In genomic region chr10:61385174-61385573, GRCm38 (mm10) we compare ENCODE assay signal across 18 mouse cellular contexts. TPM values are rescaled to one million over a fixed set of nuclear protein-coding genes. Genes with fewer than 3 reads are reported as not detected.
"Had no signal": no experiment of that assay in that cellular context is flagged by ENCODE, and none has a peak within 500 bp of the region (broad histone marks: within the 10 kb centered on the region; RNA-seq: fewer than 3 reads in every experiment).

No protein-coding gene starts in this region.

- ATAC-seq: liver, embryonic 12.5 days had no signal

- H3K9ac ChIP-seq: limb, embryonic 13.5 days; liver, embryonic 12.5 days; liver, embryonic 15.5 days had no signal

- H3K36me3 ChIP-seq: limb, embryonic 10.5 days; limb, embryonic 13.5 days; liver, embryonic 12.5 days; liver, embryonic 15.5 days had no signal

- DNase-seq: kidney, adult 2 months; kidney, postnatal 25 days; layer of hippocampus, adult 9-11 months; liver; midbrain, embryonic 14.5 days; thymus, adult 18-20 months; thymus, postnatal 36 days had no signal

- H3K4me2 ChIP-seq: limb, embryonic 13.5 days; liver, embryonic 12.5 days; liver, embryonic 15.5 days; midbrain, embryonic 11.5 days had no signal

- H3K27ac ChIP-seq: kidney, postnatal 0 days; layer of hippocampus, adult 2 months; limb, embryonic 10.5 days; limb, embryonic 13.5 days; liver, embryonic 12.5 days; liver, embryonic 15.5 days had no signal

- H3K4me3 ChIP-seq: layer of hippocampus, adult 2 months; limb, embryonic 10.5 days; limb, embryonic 13.5 days; liver, embryonic 12.5 days; liver, embryonic 15.5 days had no signal

- H3K9me3 ChIP-seq: limb, embryonic 10.5 days; limb, embryonic 13.5 days; liver, embryonic 12.5 days; liver, embryonic 15.5 days had no signal

RNA-seq across cellular contexts. Expression of gene Pald1, which starts 1.8 kb away (rescaled TPM):
- total RNA-seq: megakaryocyte progenitor cell, adult 5-6 weeks; megakaryocyte-erythroid progenitor cell, adult 5-6 weeks had no signal

RNA-seq across cellular contexts. Expression of gene Nodal, which starts 32.6 kb away (rescaled TPM):
- total RNA-seq: megakaryocyte progenitor cell, adult 5-6 weeks; megakaryocyte-erythroid progenitor cell, adult 5-6 weeks had no signal
- polyA plus RNA-seq: midbrain, embryonic 11.5 days; midbrain, embryonic 14.5 days; neural tube, embryonic 11.5 days; small intestine, adult 2 months had no signal
